Mouse (Mus musculus) forebrain, embryonic 14.5 days (tissue): Measurements from ENCODE around the gene Gm10972. TPM values are rescaled to one million over a fixed set of nuclear protein-coding genes. Genes with fewer than 3 reads are reported as not detected.
A peak's percentile ranks its signal among the peaks of the same experiment; 100 is the strongest.
"Not testable (repeated sequence)": the region's sequence is repeated elsewhere in the genome, so short reads cannot be mapped to it uniquely, and the experiment has no call there.

ENCODE experiments used
- ATAC-seq: fragments of 200-750 bp; cut with Nextera tagmentation; 2 replicates; pipeline ENCODE4 v1.8.0; 2017; ENCODE audit warnings: mild to moderate bottlenecking, moderate library complexity
- DNase-seq: peaks from one replicate; pipeline ENCODE4 v3.0.0-alpha.2; 2015; ENCODE audit warnings: low spot score
- H3K27ac ChIP-seq: fragments of 300-500 bp; sonication (generic); 2 replicates; pipeline ENCODE4 v1.5.1; 2014; ENCODE audit warnings: low read depth, mild to moderate bottlenecking, control low read depth, low read length, moderate library complexity
- H3K27me3 ChIP-seq: fragments of 300-500 bp; sonication (generic); replicated peaks from 2 replicates; pipeline ENCODE4 v1.6.1; 2014; ENCODE audit warnings: low read length, control low read depth, mixed read lengths; ENCODE audit not compliant: control insufficient read depth, insufficient read depth
- H3K36me3 ChIP-seq: fragments of 300-500 bp; sonication (generic); 2 replicates; pipeline ENCODE4 v1.6.1; 2014; ENCODE audit warnings: low read length, control low read depth; ENCODE audit not compliant: control insufficient read depth, insufficient read depth
- H3K4me1 ChIP-seq: fragments of 300-500 bp; sonication (generic); 2 replicates; pipeline ENCODE4 v1.6.1; 2014; ENCODE audit warnings: antibody characterized with exemption, low read length, control low read depth; ENCODE audit not compliant: control insufficient read depth, insufficient read depth
- H3K4me2 ChIP-seq: fragments of 300-500 bp; sonication (generic); 2 replicates; pipeline ENCODE4 v1.6.1; 2014; ENCODE audit warnings: mild to moderate bottlenecking, control low read depth, low read length
- H3K4me3 ChIP-seq: fragments of 300-500 bp; sonication (generic); 2 replicates; pipeline ENCODE4 v1.5.1; 2014; ENCODE audit warnings: low read depth, low read length, control low read depth
- H3K9ac ChIP-seq: fragments of 300-500 bp; sonication (generic); 2 replicates; pipeline ENCODE4 v1.6.1; 2014; ENCODE audit warnings: mild to moderate bottlenecking, low read length, control low read depth, moderate library complexity
- H3K9me3 ChIP-seq: fragments of 300-500 bp; sonication (generic); replicated peaks from 2 replicates; pipeline ENCODE4 v1.6.1; 2016; ENCODE audit warnings: low read length, control low read depth, mixed read lengths; ENCODE audit not compliant: control insufficient read depth
- WGBS: fragments of 180-500 bp; shearing (Covaris S2); extraction: QIAGEN DNeasy Blood & Tissue Kit; methylation state at CpG from one replicate; pipeline ENCODE4 v1.1.7; 2014; 5-methylcytosine and 5-hydroxymethylcytosine counted together
- polyA plus RNA-seq: library from polyadenylated mRNA; unstranded; fragments of >200 nt; fragmentation: Nextera tagmentation; extraction: Ambion mirVana; gene quantifications from 2 replicates; pipeline ENCODE4 v1.2.1, GENCODE M21; 2014

Gm10972 gene
- not detected in 2 replicates for polyA plus RNA-seq

GRCm38 (mm10) chr3:94642495-94643162, at the start of gene Gm10972:
TSS of gene Gm10972 (plus strand) at chr3:94643112.
- 74% methylated on average over 2 of the region's 2 CpGs for WGBS

DNA sequence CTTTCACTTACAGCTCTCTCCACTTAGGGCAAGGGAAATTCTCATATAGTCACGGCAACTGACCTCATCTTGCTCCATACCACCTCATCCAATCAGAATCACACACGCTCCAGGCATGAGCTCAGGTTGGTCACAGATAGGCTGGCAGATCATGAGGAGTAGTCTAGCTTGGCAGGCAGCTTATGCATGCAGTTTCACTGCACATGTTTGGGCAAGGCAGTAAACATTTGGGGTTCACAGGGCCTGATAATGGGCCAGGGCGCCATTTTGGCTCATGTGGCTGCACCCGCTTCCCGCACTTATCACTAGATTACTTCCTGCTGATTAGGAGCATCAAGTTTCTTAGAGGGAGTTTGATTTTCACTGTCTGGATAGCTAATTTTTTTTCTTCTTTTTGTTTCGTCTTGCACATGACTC, 47.0 kb upstream of the Gm10972 start:
- DNase-seq (no peak), ATAC-seq (no peak)
- Histone ChIP-seq H3K27me3 (no peaks in the 10 kb centered on the region), H3K4me3 (no peak overlapping the region), H3K27ac (no peak overlapping the region), H3K9me3 (0 out of 2 replicates have a peak, but pooled peaks cover 3% of the 10 kb centered on the region), H3K4me1 (no peaks in the 10 kb centered on the region), H3K4me2 (no peak overlapping the region), H3K36me3 (no peaks in the 10 kb centered on the region), H3K9ac (no peak overlapping the region)
- 88% methylated on average over 6 of the region's 6 CpGs for WGBS

More at GRCm38 (mm10) chr3:94642495-94643162, at the start of gene Gm10972:
- not testable (repeated sequence) for DNase-seq, H3K9ac ChIP-seq, ATAC-seq, H3K4me3 ChIP-seq, H3K4me2 ChIP-seq, H3K36me3 ChIP-seq, H3K9me3 ChIP-seq, H3K27ac ChIP-seq, H3K27me3 ChIP-seq, H3K4me1 ChIP-seq

GRCm38 (mm10) chr3:94597224-94597779, 45.6 kb upstream of the Gm10972 start:
- WGBS = 86% methylated on average over 3 of the region's 3 CpGs
- Histone ChIP-seq H3K9me3 (0 out of 2 replicates have a peak, but pooled peaks cover 3% of the 10 kb centered on the region), H3K27ac (no peak overlapping the region), H3K9ac (no peak overlapping the region), H3K4me3 (no peak overlapping the region), H3K4me2 (no peak overlapping the region), H3K4me1 (no peaks in the 10 kb centered on the region), H3K36me3 (no peaks in the 10 kb centered on the region), H3K27me3 (no peaks in the 10 kb centered on the region)
- no peak for ATAC-seq
- DNase-seq = no peak

DNA sequence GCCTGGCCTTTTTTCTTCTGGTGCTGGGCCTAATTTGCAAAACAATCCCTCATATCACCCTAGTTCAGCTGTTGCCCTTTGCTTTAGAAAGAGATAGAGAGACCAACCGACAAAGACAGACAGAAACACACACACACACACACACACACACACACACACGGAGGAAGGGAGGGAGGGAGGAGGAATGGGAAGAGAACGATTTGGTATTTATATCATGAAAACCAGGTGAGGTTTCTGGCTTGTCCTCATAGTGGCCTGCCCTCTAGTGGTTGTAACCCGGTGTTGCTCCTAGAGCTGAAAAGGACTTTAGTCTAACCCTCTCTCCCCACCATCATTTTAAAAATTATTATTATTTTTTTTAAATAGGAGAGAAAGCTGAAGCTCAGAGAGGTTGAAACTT, 41.0 kb upstream of the Gm10972 start:
- Histone ChIP-seq H3K4me2 (no peak overlapping the region), H3K27ac (no peak overlapping the region), H3K27me3 (no peaks in the 10 kb centered on the region), H3K4me3 (no peak overlapping the region), H3K9me3 (no peaks in the 10 kb centered on the region), H3K36me3 (no peaks in the 10 kb centered on the region), H3K4me1 (no peaks in the 10 kb centered on the region), H3K9ac (no peak overlapping the region)
- ATAC-seq (no peak), DNase-seq (peak; percentile 77)
- WGBS = 5% methylated on average over 4 of the region's 4 CpGs

- H3K9ac ChIP-seq = no peak overlapping the region
- H3K4me3 ChIP-seq = no peak overlapping the region
- DNase-seq (no peak), ATAC-seq (no peak)
- H3K4me2 ChIP-seq = no peak overlapping the region
- H3K9me3 ChIP-seq = no peaks in the 10 kb centered on the region
- no peak overlapping the region for H3K27ac ChIP-seq
- H3K27me3 ChIP-seq = no peaks in the 10 kb centered on the region
- no peaks in the 10 kb centered on the region for H3K4me1 ChIP-seq
- WGBS = 97% methylated on average over 3 of the region's 3 CpGs
- no peaks in the 10 kb centered on the region for H3K36me3 ChIP-seq
These were observed 33.3 kb upstream of the Gm10972 start for GRCm38 (mm10) chr3:94609621-94610020.

DNA sequence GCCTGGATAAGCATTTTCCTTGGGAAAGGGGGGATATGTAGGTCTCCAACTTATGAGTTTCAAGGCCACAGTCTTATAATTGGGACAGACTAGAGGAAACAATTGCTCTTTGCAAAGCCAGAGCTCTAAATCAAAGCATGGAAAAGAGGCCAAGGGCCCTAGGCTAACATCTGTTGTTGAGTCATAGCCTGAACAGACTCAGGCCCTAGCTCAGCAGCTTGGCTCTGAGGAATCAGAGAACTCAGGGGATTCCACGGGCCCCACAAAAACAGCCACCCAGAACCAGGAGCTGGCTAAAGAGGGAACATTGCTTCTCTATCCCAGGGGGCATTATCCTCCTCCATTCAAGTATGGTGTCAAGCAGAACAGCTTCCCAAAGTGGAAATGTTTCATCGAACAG, 32.3 kb upstream of the Gm10972 start:
- H3K9me3 ChIP-seq = no peaks in the 10 kb centered on the region
- no peak overlapping the region for H3K9ac ChIP-seq
- H3K4me2 ChIP-seq = no peak overlapping the region
- no peaks in the 10 kb centered on the region for H3K4me1 ChIP-seq
- no peaks in the 10 kb centered on the region for H3K36me3 ChIP-seq
- no peak overlapping the region for H3K4me3 ChIP-seq
- ATAC-seq (no peak), DNase-seq (no peak)
- no peak overlapping the region for H3K27ac ChIP-seq
- WGBS = 75% methylated on average over 2 of the region's 2 CpGs
- no peaks in the 10 kb centered on the region for H3K27me3 ChIP-seq

- WGBS = 66% methylated on average over 4 of the region's 4 CpGs
- no peak overlapping the region for H3K9ac ChIP-seq
These were observed 31.6 kb upstream of the Gm10972 start for GRCm38 (mm10) chr3:94611343-94611742.

GRCm38 (mm10) chr3:94611834-94612233, 31.1 kb upstream of the Gm10972 start:
- Histone ChIP-seq H3K27me3 (no peaks in the 10 kb centered on the region), H3K4me3 (no peak overlapping the region), H3K36me3 (no peaks in the 10 kb centered on the region), H3K4me1 (no peaks in the 10 kb centered on the region), H3K9me3 (no peaks in the 10 kb centered on the region), H3K27ac (no peak overlapping the region), H3K4me2 (no peak overlapping the region), H3K9ac (no peak overlapping the region)
- ATAC-seq = no peak
- 76% methylated on average over 5 of the region's 5 CpGs for WGBS
- DNase-seq = no peak

More at GRCm38 (mm10) chr3:94611343-94611742, 31.6 kb upstream of the Gm10972 start:
- Histone ChIP-seq H3K36me3 (no peaks in the 10 kb centered on the region), H3K4me3 (no peak overlapping the region), H3K9me3 (no peaks in the 10 kb centered on the region), H3K27ac (no peak overlapping the region), H3K27me3 (no peaks in the 10 kb centered on the region), H3K4me2 (no peak overlapping the region), H3K4me1 (no peaks in the 10 kb centered on the region)
- DNase-seq (peak; percentile 34), ATAC-seq (no peak)

GRCm38 (mm10) chr3:94612274-94612673, 30.6 kb upstream of the Gm10972 start:
- ATAC-seq (no peak), DNase-seq (no peak)
- Histone ChIP-seq H3K27ac (no peak overlapping the region), H3K4me3 (no peak overlapping the region), H3K4me2 (no peak overlapping the region), H3K27me3 (no peaks in the 10 kb centered on the region), H3K4me1 (no peaks in the 10 kb centered on the region), H3K9me3 (no peaks in the 10 kb centered on the region), H3K9ac (no peak overlapping the region), H3K36me3 (no peaks in the 10 kb centered on the region)
- WGBS = 73% methylated on average over 1 of the region's 1 CpGs
